Mouse (Mus musculus): ENCODE results near the gene BC030499. TPM values are rescaled to one million over a fixed set of nuclear protein-coding genes. Genes with fewer than 3 reads are reported as not detected.
"Not testable (repeated sequence)": the region's sequence is repeated elsewhere in the genome, so short reads cannot be mapped to it uniquely, and the experiment has no call there.

The BC030499 gene
- polyA plus RNA-seq, 1 experiment, result 2.4 TPM

DNA sequence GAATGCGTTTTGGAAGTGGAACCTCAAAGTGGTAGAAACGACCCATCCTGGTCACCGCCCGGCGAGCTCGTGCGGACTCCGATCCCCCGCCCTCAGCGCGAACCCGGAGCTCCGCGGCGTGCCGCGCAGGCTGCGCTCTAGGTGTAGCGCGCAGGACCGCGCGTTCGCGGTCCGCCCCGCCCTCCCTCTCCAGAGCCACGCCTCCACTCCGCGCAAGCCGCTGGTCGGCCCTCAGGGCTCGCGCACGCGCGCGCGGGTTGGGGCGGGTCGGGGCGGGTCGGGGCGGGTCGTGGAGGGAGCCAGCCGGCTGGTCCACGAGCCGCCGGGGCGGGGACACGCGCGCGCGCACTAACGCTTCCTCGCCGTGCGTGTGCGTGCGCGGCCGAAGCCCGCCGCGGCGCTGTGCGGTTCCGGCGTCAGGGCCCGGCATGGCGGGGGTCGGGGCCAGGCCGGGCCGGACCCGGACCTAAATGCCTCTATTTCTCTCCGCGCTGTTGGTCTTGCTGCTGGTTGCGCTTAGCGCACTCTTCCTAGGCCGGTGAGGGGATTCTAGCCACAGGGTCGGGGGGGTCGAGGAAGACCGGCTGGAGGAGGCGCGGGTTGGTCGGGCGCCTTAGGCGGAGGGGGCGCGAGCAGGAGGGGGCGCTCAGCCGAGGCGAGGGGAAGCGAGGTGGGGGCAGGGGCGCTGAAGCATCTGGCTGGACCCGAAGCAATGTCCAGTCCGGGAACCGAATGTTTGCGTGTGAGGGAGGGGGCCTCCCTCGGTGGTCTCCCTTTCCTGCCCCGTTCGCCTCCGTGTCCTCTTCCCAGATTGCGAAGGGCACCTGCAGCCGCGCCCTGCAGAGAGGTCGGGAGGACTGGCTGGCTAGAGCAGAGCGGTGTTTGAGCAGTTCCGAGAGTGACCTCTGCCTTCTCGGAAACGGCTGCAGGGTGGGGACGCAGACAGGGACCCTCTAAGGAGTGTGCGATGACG, 29.0 kb upstream of the BC030499 start, which contains the start of gene 2610507B11Rik:
Gene 2610507B11Rik (plus strand): TSS at position 373 of the 973 bp plus-strand sequence.
- peak within 1 kb of the TSS; percentile 99 for H3K4me3 ChIP-seq (replicated peaks; ENCODE audit: control insufficient read depth, low read depth, low read length)
- under 1% methylated on average over 112 of the region's 115 CpGs for WGBS
- no peaks in the 10 kb centered on the region; the same call in 1 of the 2 replicates for H3K4me1 ChIP-seq (ENCODE audit: control insufficient read depth, insufficient read depth, low read length)
- no peak for TF ChIP-seq CTCF (IDR thresholded peaks at IDR 0.05; ENCODE audit: control insufficient read depth, insufficient read depth, low read length)
- TF ChIP-seq POLR2A (IDR thresholded peaks at IDR 0.05; ENCODE audit: borderline replicate concordance, control insufficient read depth, low read depth, low read length), result peak; percentile 78; the same call in 1 of the 2 replicates
- peak within 1 kb of the TSS; percentile 57 for H3K27ac ChIP-seq (ENCODE audit: control insufficient read depth, insufficient read depth, low read depth, low read length, poor library complexity)

DNA sequence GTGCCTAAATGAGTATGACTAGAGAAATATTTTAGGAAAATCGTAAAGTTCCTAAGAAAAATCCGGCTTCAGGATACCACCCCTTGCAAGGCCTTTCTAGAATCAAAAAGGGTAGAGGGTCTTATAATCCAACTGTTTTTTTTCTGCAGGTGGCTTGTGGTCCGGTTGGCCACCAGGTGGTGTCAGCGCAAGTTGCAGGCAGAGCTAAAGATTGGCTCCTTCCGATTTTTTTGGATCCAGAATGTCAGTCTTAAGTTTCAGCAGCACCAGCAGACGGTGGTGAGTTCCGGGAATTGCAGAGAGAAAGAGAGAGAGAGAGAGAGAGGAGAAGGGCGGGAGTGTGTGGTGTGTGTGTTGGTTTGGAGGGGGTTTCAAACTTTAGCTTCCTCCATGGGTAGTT, 28.1 kb upstream of the BC030499 start:
- peak; percentile 65 for TF ChIP-seq CTCF (IDR thresholded peaks at IDR 0.05; ENCODE audit: control insufficient read depth, insufficient read depth, low read length)
- no peak for TF ChIP-seq POLR2A (IDR thresholded peaks at IDR 0.05; ENCODE audit: borderline replicate concordance, control insufficient read depth, low read depth, low read length)
- H3K4me1 ChIP-seq (ENCODE audit: control insufficient read depth, insufficient read depth, low read length), result no peaks in the 10 kb centered on the region; the same call in 1 of the 2 replicates
- peak overlapping the region; percentile 31 for H3K4me3 ChIP-seq (replicated peaks; ENCODE audit: control insufficient read depth, low read depth, low read length)
- H3K27ac ChIP-seq (ENCODE audit: control insufficient read depth, insufficient read depth, low read depth, low read length, poor library complexity), result 0 out of 2 replicates have a peak overlapping the region, but pooled peaks have one; percentile 10
- 3% methylated on average over 8 of the region's 8 CpGs for WGBS

DNA sequence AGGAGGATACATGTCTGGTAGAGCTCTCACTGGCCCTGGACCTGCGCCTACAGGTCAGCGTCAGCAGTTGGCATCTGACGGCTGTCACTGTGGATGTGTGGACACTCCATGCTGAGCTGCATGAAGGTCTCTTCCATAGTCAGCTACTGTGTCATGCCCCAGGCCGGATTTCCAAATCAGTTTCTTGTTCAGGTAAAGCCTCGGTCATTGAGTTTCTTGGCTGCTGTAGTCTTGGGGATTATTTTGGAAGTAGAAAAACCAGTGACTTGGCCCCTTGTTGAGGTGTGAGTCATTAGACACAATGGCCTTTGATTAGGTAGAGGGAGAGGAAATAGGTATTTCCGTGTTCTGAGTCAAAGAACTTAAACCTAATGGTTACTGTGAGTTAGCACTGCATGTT, 25.1 kb upstream of the BC030499 start:
- no peak overlapping the region for H3K4me3 ChIP-seq (replicated peaks; ENCODE audit: control insufficient read depth, low read depth, low read length)
- 93% methylated on average over 6 of the region's 6 CpGs for WGBS

DNA sequence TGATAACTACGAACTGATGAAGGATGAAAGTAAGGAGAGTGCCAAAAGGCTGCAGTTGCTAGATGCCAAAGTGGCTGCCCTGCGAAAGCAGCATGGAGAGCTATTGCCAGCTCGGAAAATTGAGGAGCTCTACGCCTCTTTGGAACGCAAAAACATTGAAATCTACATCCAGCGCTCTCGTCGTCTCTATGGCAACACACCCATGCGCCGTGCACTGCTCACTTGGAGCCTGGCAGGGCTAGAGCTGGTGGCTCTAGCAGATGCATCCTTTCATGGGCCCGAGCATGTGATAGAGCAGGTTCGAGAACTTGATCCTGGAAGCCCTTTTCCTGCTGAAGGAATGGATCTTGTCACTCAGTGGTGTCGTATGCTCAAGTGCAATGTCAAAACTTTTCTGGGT, 18.7 kb upstream of the BC030499 start:
- H3K4me3 ChIP-seq (replicated peaks; ENCODE audit: control insufficient read depth, low read depth, low read length), result no peak overlapping the region
- H3K4me1 ChIP-seq (ENCODE audit: control insufficient read depth, insufficient read depth, low read length), result no peaks in the 10 kb centered on the region
- WGBS, result 93% methylated on average over 13 of the region's 13 CpGs
- no peak overlapping the region for H3K27ac ChIP-seq (ENCODE audit: control insufficient read depth, insufficient read depth, low read depth, low read length, poor library complexity)
- TF ChIP-seq POLR2A (IDR thresholded peaks at IDR 0.05; ENCODE audit: borderline replicate concordance, control insufficient read depth, low read depth, low read length) (no peak), CTCF (IDR thresholded peaks at IDR 0.05; ENCODE audit: control insufficient read depth, insufficient read depth, low read length) (no peak)

More for the DNA sequence above, 25.1 kb upstream of the BC030499 start:
- H3K27ac ChIP-seq (ENCODE audit: control insufficient read depth, insufficient read depth, low read depth, low read length, poor library complexity), result no peak overlapping the region
- H3K4me1 ChIP-seq (ENCODE audit: control insufficient read depth, insufficient read depth, low read length), result no peaks in the 10 kb centered on the region; the same call in 1 of the 2 replicates
- no peak for TF ChIP-seq CTCF (IDR thresholded peaks at IDR 0.05; ENCODE audit: control insufficient read depth, insufficient read depth, low read length)
- TF ChIP-seq POLR2A (IDR thresholded peaks at IDR 0.05; ENCODE audit: borderline replicate concordance, control insufficient read depth, low read depth, low read length), result no peak

DNA sequence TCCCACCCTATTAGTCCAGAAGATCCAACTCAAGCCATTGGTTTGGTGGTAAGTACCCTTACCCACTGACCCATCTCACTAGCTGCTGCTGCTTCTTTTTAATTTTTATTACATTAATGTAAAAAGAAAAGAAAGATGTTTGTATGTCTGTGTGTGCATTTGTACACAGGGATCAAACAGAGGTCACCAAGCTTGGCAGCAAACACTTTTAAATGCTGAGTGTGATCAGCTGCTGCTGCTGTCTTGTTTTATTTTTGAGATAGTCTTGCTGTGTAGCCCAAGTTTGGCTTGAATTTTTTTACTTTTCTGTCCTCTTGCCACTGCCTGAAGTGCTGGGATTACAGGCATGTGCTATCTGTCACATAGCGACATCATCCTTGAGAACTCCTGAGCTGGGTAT, 15.0 kb upstream of the BC030499 start:
- TF ChIP-seq CTCF (IDR thresholded peaks at IDR 0.05; ENCODE audit: control insufficient read depth, insufficient read depth, low read length) (no peak), POLR2A (IDR thresholded peaks at IDR 0.05; ENCODE audit: borderline replicate concordance, control insufficient read depth, low read depth, low read length) (no peak)
- Histone ChIP-seq H3K4me3 (replicated peaks; ENCODE audit: control insufficient read depth, low read depth, low read length) (no peak overlapping the region), H3K27ac (ENCODE audit: control insufficient read depth, insufficient read depth, low read depth, low read length, poor library complexity) (no peak overlapping the region), H3K4me1 (ENCODE audit: control insufficient read depth, insufficient read depth, low read length) (no peaks in the 10 kb centered on the region; the same call in 1 of the 2 replicates)
- WGBS, result 97% methylated on average over 1 of the region's 1 CpGs

DNA sequence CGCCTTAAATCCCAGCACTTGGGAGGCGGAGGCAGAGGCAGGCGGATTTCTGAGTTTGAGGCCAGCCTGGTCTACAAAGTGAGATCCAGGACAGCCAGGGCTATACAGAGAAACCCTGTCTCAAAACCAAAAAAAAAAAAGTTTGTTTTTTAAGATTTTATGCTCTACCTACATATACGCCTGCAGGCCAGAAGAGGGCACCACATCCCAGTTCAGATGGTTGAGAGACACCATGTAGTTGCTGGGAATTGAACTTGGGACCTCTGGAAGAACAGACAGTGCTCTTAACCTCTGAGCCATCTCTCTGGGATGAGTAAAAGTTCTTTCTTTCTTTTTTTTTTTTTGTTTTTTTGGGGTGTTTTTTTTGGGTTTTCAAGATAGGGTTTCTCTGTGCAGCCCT, 14.5 kb upstream of the BC030499 start:
- 84% methylated on average over 4 of the region's 4 CpGs for WGBS
- TF ChIP-seq CTCF (IDR thresholded peaks at IDR 0.05; ENCODE audit: control insufficient read depth, insufficient read depth, low read length), result peak; percentile 22; the same call in 1 of the 2 replicates
- H3K4me3 ChIP-seq (replicated peaks; ENCODE audit: control insufficient read depth, low read depth, low read length), result not testable (repeated sequence)

DNA sequence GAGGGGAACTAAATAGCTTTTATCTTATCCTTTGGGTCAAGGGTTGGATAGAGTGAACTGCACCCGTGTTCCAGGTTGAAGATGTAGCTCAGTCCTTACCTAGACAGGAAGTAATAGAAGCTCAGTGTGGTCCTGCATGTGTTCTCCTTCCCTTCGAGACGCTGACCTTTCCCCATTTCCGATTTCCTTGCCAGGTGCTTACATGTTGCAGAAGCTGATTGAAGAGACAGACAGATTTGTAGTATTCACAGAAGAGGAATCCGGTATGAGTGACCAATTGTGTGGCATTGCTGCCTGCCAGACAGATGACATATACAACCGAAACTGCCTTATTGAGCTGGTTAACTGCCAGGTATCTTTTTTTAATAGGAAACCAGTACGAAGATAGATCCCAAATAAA, 11.8 kb upstream of the BC030499 start:
- H3K4me1 ChIP-seq (ENCODE audit: control insufficient read depth, insufficient read depth, low read length), result no peaks in the 10 kb centered on the region; the same call in 1 of the 2 replicates
- TF ChIP-seq CTCF (IDR thresholded peaks at IDR 0.05; ENCODE audit: control insufficient read depth, insufficient read depth, low read length) (no peak), POLR2A (IDR thresholded peaks at IDR 0.05; ENCODE audit: borderline replicate concordance, control insufficient read depth, low read depth, low read length) (no peak)
- no peak overlapping the region for H3K27ac ChIP-seq (ENCODE audit: control insufficient read depth, insufficient read depth, low read depth, low read length, poor library complexity)
- no peak overlapping the region for H3K4me3 ChIP-seq (replicated peaks; ENCODE audit: control insufficient read depth, low read depth, low read length)
- WGBS, result 77% methylated on average over 7 of the region's 7 CpGs

More for the DNA sequence above, 14.5 kb upstream of the BC030499 start:
- H3K4me1 ChIP-seq (ENCODE audit: control insufficient read depth, insufficient read depth, low read length); H3K27ac ChIP-seq (ENCODE audit: control insufficient read depth, insufficient read depth, low read depth, low read length, poor library complexity): not testable (repeated sequence)

DNA sequence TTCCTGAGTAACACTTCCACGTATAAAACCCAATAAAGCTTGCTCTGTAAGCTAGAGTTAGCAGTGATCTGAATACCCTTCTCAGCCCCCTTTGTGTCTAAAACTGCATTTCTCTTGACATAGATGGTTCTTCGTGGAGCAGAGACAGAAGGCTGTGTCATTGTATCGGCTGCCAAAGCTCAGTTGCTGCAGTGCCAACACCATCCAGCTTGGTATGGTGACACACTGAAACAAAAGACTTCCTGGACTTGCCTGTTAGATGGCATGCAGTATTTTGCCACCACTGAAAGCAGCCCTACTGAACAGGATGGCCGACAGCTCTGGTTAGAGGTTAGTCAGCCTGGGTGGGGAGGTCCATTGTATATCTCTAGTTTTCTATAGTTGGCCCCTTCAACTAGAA, 11.1 kb upstream of the BC030499 start:
- 77% methylated on average over 4 of the region's 4 CpGs for WGBS
- Histone ChIP-seq H3K4me3 (replicated peaks; ENCODE audit: control insufficient read depth, low read depth, low read length) (no peak overlapping the region), H3K27ac (ENCODE audit: control insufficient read depth, insufficient read depth, low read depth, low read length, poor library complexity) (no peak overlapping the region), H3K4me1 (ENCODE audit: control insufficient read depth, insufficient read depth, low read length) (no peaks in the 10 kb centered on the region; the same call in 1 of the 2 replicates)
- TF ChIP-seq POLR2A (IDR thresholded peaks at IDR 0.05; ENCODE audit: borderline replicate concordance, control insufficient read depth, low read depth, low read length) (no peak), CTCF (IDR thresholded peaks at IDR 0.05; ENCODE audit: control insufficient read depth, insufficient read depth, low read length) (no peak)

All from bone marrow, adult 2 months (tissue).